Mouse (Mus musculus) kidney, embryonic 15.5 days (tissue): ENCODE measurements at regions not wholly inside any gene's neighbourhood (a gene's known extent, or its start where the extent isn't known, plus 50 kb on each side); places are given as distances from the start of the nearest gene placed in this dataset.
A peak's percentile ranks its signal among the peaks of the same experiment; 100 is the strongest.

Experiments used
- ATAC-seq: fragments of 200-750 bp; cut with Nextera tagmentation; replicated peaks from 2 replicates; pipeline ENCODE4 v1.8.0; 2017; ENCODE audit warnings: moderate TSS enrichment; ENCODE audit not compliant: low FRiP score
- H3K27ac ChIP-seq: fragments of 300-500 bp; sonication (generic); 2 replicates; pipeline ENCODE4 v1.5.1; 2015; ENCODE audit warnings: mild to moderate bottlenecking, inconsistent platforms
- H3K27me3 ChIP-seq: fragments of 300-500 bp; sonication (generic); 2 replicates; pipeline ENCODE4 v1.6.1; 2015; ENCODE audit warnings: inconsistent platforms
- H3K36me3 ChIP-seq: fragments of 300-500 bp; sonication (generic); 2 replicates; pipeline ENCODE4 v1.6.1; 2015; ENCODE audit warnings: inconsistent platforms
- H3K4me1 ChIP-seq: fragments of 300-500 bp; sonication (generic); 2 replicates; pipeline ENCODE4 v1.6.1; 2015; ENCODE audit warnings: inconsistent platforms
- H3K4me2 ChIP-seq: fragments of 300-500 bp; sonication (generic); 2 replicates; pipeline ENCODE4 v1.6.1; 2015; ENCODE audit warnings: moderate library complexity, mild to moderate bottlenecking, inconsistent platforms
- H3K4me3 ChIP-seq: fragments of 300-500 bp; sonication (generic); replicated peaks from 2 replicates; pipeline ENCODE4 v1.5.1; 2015; ENCODE audit warnings: mild to moderate bottlenecking, inconsistent platforms
- H3K9ac ChIP-seq: fragments of 300-500 bp; sonication (generic); 2 replicates; pipeline ENCODE4 v1.6.1; 2015; ENCODE audit warnings: mild to moderate bottlenecking, inconsistent platforms
- H3K9me3 ChIP-seq: fragments of 300-500 bp; sonication (generic); replicated peaks from 2 replicates; pipeline ENCODE4 v1.6.1; 2016; ENCODE audit warnings: inconsistent platforms
- WGBS: fragments of 180-500 bp; shearing (Covaris S2); methylation state at CpG from one replicate; pipeline ENCODE4 v1.1.7; 2015; ENCODE audit warnings: mixed read lengths; 5-methylcytosine and 5-hydroxymethylcytosine counted together

- 2% methylated on average over 24 of the region's 24 CpGs for WGBS
- Histone ChIP-seq H3K36me3 (no peaks in the 10 kb centered on the region), H3K27me3 (peaks cover 85% of the 10 kb centered on the region), H3K9ac (0 out of 2 replicates have a peak overlapping the region, but pooled peaks have one; percentile 21), H3K27ac (peak overlapping the region; percentile 94; the same call in 1 of the 2 replicates), H3K4me1 (peaks cover 37% of the 10 kb centered on the region), H3K4me3 (peak overlapping the region; percentile 66), H3K9me3 (no peaks in the 10 kb centered on the region), H3K4me2 (peak overlapping the region; percentile 93)
- ATAC-seq = no peak
Measured at GRCm38 (mm10) chr13:83733231-83733990, 229.6 kb downstream of the Mef2c start.

GRCm38 (mm10) chr13:83733991-83734610, 230.3 kb downstream of the Mef2c start:
- no peak overlapping the region for H3K9ac ChIP-seq
- peaks cover 87% of the 10 kb centered on the region for H3K27me3 ChIP-seq
- ATAC-seq = no peak
- H3K36me3 ChIP-seq = no peaks in the 10 kb centered on the region
- peak overlapping the region; percentile 93 for H3K4me2 ChIP-seq
- WGBS = 2% methylated on average over 1 of the region's 1 CpGs
- H3K9me3 ChIP-seq = no peaks in the 10 kb centered on the region
- H3K4me3 ChIP-seq = peak overlapping the region; percentile 66
- H3K27ac ChIP-seq = no peak overlapping the region
- H3K4me1 ChIP-seq = peaks cover 39% of the 10 kb centered on the region

GRCm38 (mm10) chr13:83734656-83735055, 230.8 kb downstream of the Mef2c start:
- H3K4me1 ChIP-seq = peaks cover 39% of the 10 kb centered on the region
- no peak overlapping the region for H3K9ac ChIP-seq
- H3K27ac ChIP-seq = no peak overlapping the region
- no peaks in the 10 kb centered on the region for H3K9me3 ChIP-seq
- no peak overlapping the region for H3K4me3 ChIP-seq
- peaks cover 88% of the 10 kb centered on the region for H3K27me3 ChIP-seq
- WGBS = 13% methylated on average over 1 of the region's 1 CpGs
- no peaks in the 10 kb centered on the region for H3K36me3 ChIP-seq
- no peak overlapping the region for H3K4me2 ChIP-seq
- ATAC-seq = no peak

- H3K4me1 ChIP-seq = peaks cover 37% of the 10 kb centered on the region
- no peak overlapping the region for H3K4me2 ChIP-seq
- H3K9me3 ChIP-seq = no peaks in the 10 kb centered on the region
- WGBS = 56% methylated on average over 1 of the region's 1 CpGs
- no peak overlapping the region for H3K4me3 ChIP-seq
- no peak for ATAC-seq
- H3K36me3 ChIP-seq = no peaks in the 10 kb centered on the region
- no peak overlapping the region for H3K27ac ChIP-seq
- H3K9ac ChIP-seq = no peak overlapping the region
- peaks cover 89% of the 10 kb centered on the region for H3K27me3 ChIP-seq
Measured at GRCm38 (mm10) chr13:83735101-83735500, 231.3 kb downstream of the Mef2c start.

GRCm38 (mm10) chr13:83735631-83736475, 232.0 kb downstream of the Mef2c start:
- H3K36me3 ChIP-seq = no peaks in the 10 kb centered on the region
- H3K9ac ChIP-seq = no peak overlapping the region
- no peaks in the 10 kb centered on the region for H3K9me3 ChIP-seq
- H3K4me1 ChIP-seq = peaks cover 31% of the 10 kb centered on the region
- H3K27me3 ChIP-seq = peaks cover 89% of the 10 kb centered on the region
- ATAC-seq = no peak
- 54% methylated on average over 10 of the region's 10 CpGs for WGBS
- no peak overlapping the region for H3K4me2 ChIP-seq
- H3K4me3 ChIP-seq = no peak overlapping the region
- H3K27ac ChIP-seq = no peak overlapping the region

GRCm38 (mm10) chr13:83737031-83737825, 233.4 kb downstream of the Mef2c start:
- 6% methylated on average over 9 of the region's 9 CpGs for WGBS
- peak overlapping the region; percentile 23 for H3K4me3 ChIP-seq
- no peak overlapping the region for H3K27ac ChIP-seq
- no peaks in the 10 kb centered on the region for H3K36me3 ChIP-seq
- no peak for ATAC-seq
- peaks cover 25% of the 10 kb centered on the region for H3K4me1 ChIP-seq
- no peaks in the 10 kb centered on the region for H3K9me3 ChIP-seq
- H3K4me2 ChIP-seq = peak overlapping the region; percentile 49
- peaks cover 86% of the 10 kb centered on the region for H3K27me3 ChIP-seq
- H3K9ac ChIP-seq = no peak overlapping the region

- Histone ChIP-seq H3K9me3 (no peaks in the 10 kb centered on the region), H3K27me3 (peaks cover 83% of the 10 kb centered on the region), H3K36me3 (no peaks in the 10 kb centered on the region), H3K9ac (no peak overlapping the region), H3K4me3 (peak overlapping the region; percentile 23), H3K4me1 (peaks cover 21% of the 10 kb centered on the region), H3K4me2 (peak overlapping the region; percentile 49), H3K27ac (no peak overlapping the region)
- WGBS = 1% methylated on average over 27 of the region's 27 CpGs
- ATAC-seq = no peak; the same call in 1 of the 2 replicates
Measured at GRCm38 (mm10) chr13:83737826-83738527, 234.1 kb downstream of the Mef2c start.

- Histone ChIP-seq H3K36me3 (no peaks in the 10 kb centered on the region), H3K9ac (no peak overlapping the region), H3K27me3 (peaks cover 81% of the 10 kb centered on the region), H3K4me3 (peak overlapping the region; percentile 23), H3K4me1 (peaks cover 19% of the 10 kb centered on the region), H3K4me2 (peak overlapping the region; percentile 49), H3K27ac (no peak overlapping the region), H3K9me3 (no peaks in the 10 kb centered on the region)
- WGBS = 5% methylated on average over 12 of the region's 12 CpGs
- no peak for ATAC-seq
Measured at GRCm38 (mm10) chr13:83738528-83738981, 234.7 kb downstream of the Mef2c start.

- Histone ChIP-seq H3K9ac (no peak overlapping the region), H3K4me1 (peaks cover 18% of the 10 kb centered on the region), H3K27me3 (peaks cover 75% of the 10 kb centered on the region), H3K4me3 (peak overlapping the region; percentile 23), H3K27ac (0 out of 2 replicates have a peak overlapping the region, but pooled peaks have one; percentile 22), H3K36me3 (no peaks in the 10 kb centered on the region), H3K9me3 (no peaks in the 10 kb centered on the region), H3K4me2 (peak overlapping the region; percentile 49)
- ATAC-seq = peak; percentile 34; the same call in 1 of the 2 replicates
- 14% methylated on average over 3 of the region's 3 CpGs for WGBS
Measured at GRCm38 (mm10) chr13:83739131-83739530, 235.3 kb downstream of the Mef2c start.

GRCm38 (mm10) chr13:83739541-83740061, 235.8 kb downstream of the Mef2c start:
- peak overlapping the region; percentile 23 for H3K4me3 ChIP-seq
- H3K36me3 ChIP-seq = no peaks in the 10 kb centered on the region
- H3K9ac ChIP-seq = no peak overlapping the region
- H3K4me2 ChIP-seq = peak overlapping the region; percentile 49
- WGBS = 3% methylated on average over 15 of the region's 15 CpGs
- H3K4me1 ChIP-seq = peaks cover 21% of the 10 kb centered on the region
- peaks cover 76% of the 10 kb centered on the region for H3K27me3 ChIP-seq
- ATAC-seq = peak; percentile 81
- H3K27ac ChIP-seq = 0 out of 2 replicates have a peak overlapping the region, but pooled peaks have one; percentile 41
- no peaks in the 10 kb centered on the region for H3K9me3 ChIP-seq
